Mouse (Mus musculus): ENCODE results near the gene Abcd1. TPM values are rescaled to one million over a fixed set of nuclear protein-coding genes. Genes with fewer than 3 reads are reported as not detected.

Gene Abcd1
- polyA plus RNA-seq, 1 experiment from 2014 or later: 12.2 TPM

GRCm38 (mm10) chrX:73690917-73691629, 25.3 kb upstream of the Abcd1 start:
- H3K4me2 ChIP-seq: no peak overlapping the region
- H3K36me3 ChIP-seq: peaks cover 33% of the 10 kb centered on the region
- H3K9ac ChIP-seq: no peak overlapping the region
- 0 out of 2 replicates have a peak, but pooled peaks cover 3% of the 10 kb centered on the region for H3K27me3 ChIP-seq (replicated peaks)
- no peak overlapping the region for H3K27ac ChIP-seq (ENCODE audit: poor library complexity, severe bottlenecking)
- no peak for ATAC-seq (ENCODE audit: insufficient number of reproducible peaks, low FRiP score)
- H3K4me1 ChIP-seq (replicated peaks): peaks cover 4% of the 10 kb centered on the region; the same call in 1 of the 2 replicates
- no peaks in the 10 kb centered on the region for H3K9me3 ChIP-seq (replicated peaks)
- no peak overlapping the region for H3K4me3 ChIP-seq
- 58% methylated on average over 5 of the region's 5 CpGs for WGBS

- no peak overlapping the region for H3K9ac ChIP-seq
- peaks cover 21% of the 10 kb centered on the region for H3K36me3 ChIP-seq
- no peaks in the 10 kb centered on the region for H3K27me3 ChIP-seq (replicated peaks)
- H3K27ac ChIP-seq (ENCODE audit: poor library complexity, severe bottlenecking): no peak overlapping the region
- no peak overlapping the region for H3K4me3 ChIP-seq
- H3K4me1 ChIP-seq (replicated peaks): no peaks in the 10 kb centered on the region
- no peak for ATAC-seq (ENCODE audit: insufficient number of reproducible peaks, low FRiP score)
- WGBS: 81% methylated on average over 1 of the region's 1 CpGs
- no peaks in the 10 kb centered on the region for H3K9me3 ChIP-seq (replicated peaks)
- no peak overlapping the region for H3K4me2 ChIP-seq
Measured at GRCm38 (mm10) chrX:73700472-73700871, 15.9 kb upstream of the Abcd1 start.

- Histone ChIP-seq H3K36me3 (peaks cover 16% of the 10 kb centered on the region), H3K9ac (peak overlapping the region; percentile 84), H3K27me3 (replicated peaks) (no peaks in the 10 kb centered on the region), H3K4me2 (peak overlapping the region; percentile 81), H3K4me1 (replicated peaks) (peaks cover 34% of the 10 kb centered on the region), H3K4me3 (peak overlapping the region; percentile 67), H3K9me3 (replicated peaks) (0 out of 2 replicates have a peak, but pooled peaks cover 2% of the 10 kb centered on the region), H3K27ac (ENCODE audit: poor library complexity, severe bottlenecking) (peak overlapping the region; percentile 85)
- WGBS: 26% methylated on average over 21 of the region's 21 CpGs
- ATAC-seq (ENCODE audit: insufficient number of reproducible peaks, low FRiP score): peak; percentile 37
Measured at GRCm38 (mm10) chrX:73715476-73716108, 805 bp upstream of the Abcd1 start.

- H3K27ac ChIP-seq (ENCODE audit: poor library complexity, severe bottlenecking): peak overlapping the region; percentile 60
- peaks cover 7% of the 10 kb centered on the region; the same call in 1 of the 2 replicates for H3K36me3 ChIP-seq
Measured at GRCm38 (mm10) chrX:73716709-73717545, 530 bp downstream of the Abcd1 start.

GRCm38 (mm10) chrX:73717667-73718066, 1.3 kb downstream of the Abcd1 start:
- H3K4me2 ChIP-seq: peak overlapping the region; percentile 81
- WGBS: 71% methylated on average over 11 of the region's 11 CpGs
- no peaks in the 10 kb centered on the region for H3K27me3 ChIP-seq (replicated peaks)
- peak overlapping the region; percentile 78; the same call in 1 of the 2 replicates for H3K9ac ChIP-seq
- peak overlapping the region; percentile 67 for H3K4me3 ChIP-seq
- ATAC-seq (ENCODE audit: insufficient number of reproducible peaks, low FRiP score): no peak
- peaks cover 34% of the 10 kb centered on the region for H3K4me1 ChIP-seq (replicated peaks)
- 0 out of 2 replicates have a peak, but pooled peaks cover 2% of the 10 kb centered on the region for H3K9me3 ChIP-seq (replicated peaks)
- H3K36me3 ChIP-seq: 0 out of 2 replicates have a peak, but pooled peaks cover under 1% of the 10 kb centered on the region
- H3K27ac ChIP-seq (ENCODE audit: poor library complexity, severe bottlenecking): no peak overlapping the region

More at GRCm38 (mm10) chrX:73716709-73717545, 530 bp downstream of the Abcd1 start:
- H3K4me3 ChIP-seq: peak overlapping the region; percentile 67
- H3K9ac ChIP-seq: peak overlapping the region; percentile 78
- WGBS: 33% methylated on average over 30 of the region's 30 CpGs
- H3K9me3 ChIP-seq (replicated peaks): 0 out of 2 replicates have a peak, but pooled peaks cover 2% of the 10 kb centered on the region
- peak overlapping the region; percentile 81 for H3K4me2 ChIP-seq
- ATAC-seq (ENCODE audit: insufficient number of reproducible peaks, low FRiP score): peak; percentile 40
- H3K27me3 ChIP-seq (replicated peaks): no peaks in the 10 kb centered on the region
- H3K4me1 ChIP-seq (replicated peaks): peaks cover 34% of the 10 kb centered on the region

GRCm38 (mm10) chrX:73718271-73718670, 1.9 kb downstream of the Abcd1 start:
- Histone ChIP-seq H3K9me3 (replicated peaks) (0 out of 2 replicates have a peak, but pooled peaks cover 2% of the 10 kb centered on the region), H3K4me3 (no peak overlapping the region), H3K4me2 (peak overlapping the region; percentile 39), H3K4me1 (replicated peaks) (peaks cover 34% of the 10 kb centered on the region), H3K27ac (ENCODE audit: poor library complexity, severe bottlenecking) (0 out of 2 replicates have a peak overlapping the region, but pooled peaks have one; percentile 33), H3K36me3 (no peaks in the 10 kb centered on the region; the same call in 1 of the 2 replicates), H3K9ac (no peak overlapping the region), H3K27me3 (replicated peaks) (no peaks in the 10 kb centered on the region)
- ATAC-seq (ENCODE audit: insufficient number of reproducible peaks, low FRiP score): no peak
- 53% methylated on average over 3 of the region's 3 CpGs for WGBS

- Histone ChIP-seq H3K9me3 (replicated peaks) (0 out of 2 replicates have a peak, but pooled peaks cover 2% of the 10 kb centered on the region), H3K36me3 (peaks cover 2% of the 10 kb centered on the region; the same call in 1 of the 2 replicates), H3K27ac (ENCODE audit: poor library complexity, severe bottlenecking) (peak overlapping the region; percentile 33; the same call in 1 of the 2 replicates), H3K4me3 (no peak overlapping the region), H3K9ac (no peak overlapping the region), H3K4me1 (replicated peaks) (peaks cover 34% of the 10 kb centered on the region), H3K27me3 (replicated peaks) (no peaks in the 10 kb centered on the region), H3K4me2 (peak overlapping the region; percentile 39)
- ATAC-seq (ENCODE audit: insufficient number of reproducible peaks, low FRiP score): no peak
- WGBS: 30% methylated on average over 5 of the region's 5 CpGs
Measured at GRCm38 (mm10) chrX:73718686-73719362, 2.4 kb downstream of the Abcd1 start.

- H3K27me3 ChIP-seq (replicated peaks): no peaks in the 10 kb centered on the region; the same call in 1 of the 2 replicates
- no peak overlapping the region for H3K27ac ChIP-seq (ENCODE audit: poor library complexity, severe bottlenecking)
- H3K4me3 ChIP-seq: no peak overlapping the region
- H3K36me3 ChIP-seq: peaks cover 19% of the 10 kb centered on the region
- no peak for ATAC-seq (ENCODE audit: insufficient number of reproducible peaks, low FRiP score)
- H3K9me3 ChIP-seq (replicated peaks): no peaks in the 10 kb centered on the region
- H3K9ac ChIP-seq: no peak overlapping the region
- no peak overlapping the region for H3K4me2 ChIP-seq
- no peaks in the 10 kb centered on the region for H3K4me1 ChIP-seq (replicated peaks)
- WGBS: 32% methylated on average over 1 of the region's 1 CpGs
Measured at GRCm38 (mm10) chrX:73730908-73731307, 14.5 kb downstream of the Abcd1 start.

- 67% methylated on average over 1 of the region's 1 CpGs for WGBS
- ATAC-seq (ENCODE audit: insufficient number of reproducible peaks, low FRiP score): no peak
Measured at GRCm38 (mm10) chrX:73738155-73738554, 21.8 kb downstream of the Abcd1 start.

GRCm38 (mm10) chrX:73739151-73739550, 22.8 kb downstream of the Abcd1 start:
- Histone ChIP-seq H3K9ac (no peak overlapping the region), H3K27me3 (replicated peaks) (0 out of 2 replicates have a peak, but pooled peaks cover 4% of the 10 kb centered on the region), H3K4me2 (no peak overlapping the region), H3K36me3 (peaks cover 4% of the 10 kb centered on the region), H3K9me3 (replicated peaks) (no peaks in the 10 kb centered on the region), H3K27ac (ENCODE audit: poor library complexity, severe bottlenecking) (no peak overlapping the region), H3K4me3 (no peak overlapping the region), H3K4me1 (replicated peaks) (no peaks in the 10 kb centered on the region)
- WGBS: 62% methylated on average over 5 of the region's 5 CpGs
- ATAC-seq (ENCODE audit: insufficient number of reproducible peaks, low FRiP score): no peak

More at GRCm38 (mm10) chrX:73738155-73738554, 21.8 kb downstream of the Abcd1 start:
- Histone ChIP-seq H3K36me3 (peaks cover 4% of the 10 kb centered on the region), H3K9me3 (replicated peaks) (no peaks in the 10 kb centered on the region), H3K4me2 (no peak overlapping the region), H3K9ac (no peak overlapping the region), H3K4me3 (no peak overlapping the region), H3K27me3 (replicated peaks) (peaks cover 4% of the 10 kb centered on the region; the same call in 1 of the 2 replicates), H3K27ac (ENCODE audit: poor library complexity, severe bottlenecking) (no peak overlapping the region), H3K4me1 (replicated peaks) (no peaks in the 10 kb centered on the region)
